Mouse (Mus musculus) ES-E14 (cell line): Measurements from ENCODE around the gene Ptgis. TPM values are rescaled to one million over a fixed set of nuclear protein-coding genes. Genes with fewer than 3 reads are reported as not detected.

ENCODE experiments used
- DNase-seq: peaks from one replicate; pipeline ENCODE4 v3.0.0-alpha.2; 2013; ENCODE audit warnings: low read depth, low spot score
- H3K27ac ChIP-seq: 2 replicates; pipeline ENCODE4 v1.5.1; 2012; ENCODE audit warnings: low read depth, mild to moderate bottlenecking, low read length, moderate library complexity, mixed read lengths; ENCODE audit not compliant: poor library complexity, insufficient read depth, severe bottlenecking
- H3K36me3 ChIP-seq: 2 replicates; pipeline ENCODE4 v1.6.1; 2012; ENCODE audit warnings: mild to moderate bottlenecking, low read length, moderate library complexity, mixed read lengths; ENCODE audit not compliant: control insufficient read depth, poor library complexity, insufficient read depth, severe bottlenecking
- H3K4me1 ChIP-seq, 2 experiments: fragments of 150-350 bp in 1 of 2; sonication (generic) in 1 of 2; 2 replicates each; pipeline ENCODE4 v1.6.1; 2012; ENCODE audit warnings: low read length in 2 of 2, mild to moderate bottlenecking in 1 of 2, mixed read lengths in 1 of 2; ENCODE audit not compliant: control insufficient read depth in 2 of 2, insufficient read depth in 2 of 2, poor library complexity in 1 of 2
- H3K4me3 ChIP-seq, 2 experiments: fragments of 150-350 bp in 1 of 2; sonication (generic) in 1 of 2; 2 replicates each; pipeline ENCODE4 v1.5.1; 2012; ENCODE audit warnings: low read length in 2 of 2, low read depth in 1 of 2, mild to moderate bottlenecking in 1 of 2, mixed read lengths in 1 of 2; ENCODE audit not compliant: insufficient read depth in 1 of 2, poor library complexity in 1 of 2, severe bottlenecking in 1 of 2
- H3K9ac ChIP-seq: 2 replicates; pipeline ENCODE4 v1.6.1; 2012; ENCODE audit warnings: low read depth, mild to moderate bottlenecking, low read length, mixed read lengths; ENCODE audit not compliant: poor library complexity, insufficient read depth, severe bottlenecking
- H3K9me3 ChIP-seq: fragments of 150-350 bp; sonication (generic); 2 replicates; pipeline ENCODE4 v1.6.1; 2012; ENCODE audit warnings: low read depth, mild to moderate bottlenecking, low read length; ENCODE audit not compliant: control insufficient read depth, insufficient read depth
- CHD2 ChIP-seq: IDR thresholded peaks from 2 replicates; pipeline ENCODE4 v1.6.1; 2014; ENCODE audit warnings: mild to moderate bottlenecking, low read depth, low read length, inconsistent platforms
- HCFC1 ChIP-seq: IDR thresholded peaks from 2 replicates; pipeline ENCODE4 v1.6.1; 2012; ENCODE audit warnings: low read length, inconsistent platforms, borderline replicate concordance; ENCODE audit not compliant: insufficient read depth
- MAFK ChIP-seq: IDR thresholded peaks from 2 replicates; pipeline ENCODE4 v1.6.1; 2014; ENCODE audit warnings: mild to moderate bottlenecking, low read depth, low read length, inconsistent platforms; ENCODE audit not compliant: insufficient read depth
- ZC3H11A ChIP-seq: IDR thresholded peaks from 2 replicates; pipeline ENCODE4 v1.6.1; 2012; ENCODE audit warnings: low read depth, mild to moderate bottlenecking, inconsistent platforms, low read length, borderline replicate concordance
- ZNF384 ChIP-seq: IDR thresholded peaks from 2 replicates; pipeline ENCODE4 v1.6.1; 2012; ENCODE audit warnings: low read depth, low read length, inconsistent platforms
- in situ Hi-C, 2 experiments: fragments of 600-800 bp; cut with MboI; formaldehyde crosslinking; loops; one replicate each; pipeline ENCODE4 v1.15.1; 2025; ENCODE audit warnings: low sequenced_read_pairs in 2 of 2, inconsistent platforms in 1 of 2; ENCODE audit not compliant: unreplicated experiment in 2 of 2
- total RNA-seq: library from RNA; depleted of rRNA; stranded (reverse); fragments of 300-350 nt; gene quantifications from 2 replicates; pipeline ENCODE4 v1.2.3, GENCODE M21; 2012

The Ptgis gene
- total RNA-seq, 1 experiment, result 16.1 TPM

DNA sequence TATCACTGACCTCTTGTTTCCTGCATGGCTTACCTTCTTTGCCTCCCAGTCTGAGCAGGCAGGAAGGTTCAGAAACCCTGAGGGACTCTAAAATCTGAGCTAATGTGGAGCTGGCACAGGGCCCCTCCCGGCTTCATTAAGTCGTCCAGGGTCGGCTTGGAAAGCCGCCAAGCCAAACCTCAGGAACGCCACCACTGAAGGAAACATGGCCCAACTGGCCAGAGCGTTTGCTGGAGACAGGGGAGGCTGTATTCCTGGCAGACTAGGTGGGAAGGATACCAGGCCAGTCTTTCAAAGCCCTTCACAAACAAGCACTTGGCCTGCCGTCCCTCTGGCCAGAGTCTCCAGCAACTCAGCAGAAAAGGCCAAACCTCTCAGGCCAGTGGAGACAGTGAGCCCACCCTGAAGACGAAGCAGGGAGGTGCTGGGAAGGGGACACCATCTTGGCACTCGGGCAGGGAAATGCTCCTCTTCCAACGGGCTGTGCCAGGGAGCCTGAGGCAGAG lies 77.8 kb downstream of the Ptgis start:
- H3K4me3 ChIP-seq, result no peak overlapping the region
- no peak overlapping the region for H3K27ac ChIP-seq
- H3K9ac ChIP-seq, result no peak overlapping the region
- in situ Hi-C loops, result no loop called here
- no peaks in the 10 kb centered on the region; a peak in 1 of 4 replicates for H3K4me1 ChIP-seq
- DNase-seq, result no peak
- TF ChIP-seq CHD2 (no peak), MAFK (no peak), HCFC1 (no peak)
- H3K9me3 ChIP-seq, result no peaks in the 10 kb centered on the region
- no peaks in the 10 kb centered on the region for H3K36me3 ChIP-seq

DNA sequence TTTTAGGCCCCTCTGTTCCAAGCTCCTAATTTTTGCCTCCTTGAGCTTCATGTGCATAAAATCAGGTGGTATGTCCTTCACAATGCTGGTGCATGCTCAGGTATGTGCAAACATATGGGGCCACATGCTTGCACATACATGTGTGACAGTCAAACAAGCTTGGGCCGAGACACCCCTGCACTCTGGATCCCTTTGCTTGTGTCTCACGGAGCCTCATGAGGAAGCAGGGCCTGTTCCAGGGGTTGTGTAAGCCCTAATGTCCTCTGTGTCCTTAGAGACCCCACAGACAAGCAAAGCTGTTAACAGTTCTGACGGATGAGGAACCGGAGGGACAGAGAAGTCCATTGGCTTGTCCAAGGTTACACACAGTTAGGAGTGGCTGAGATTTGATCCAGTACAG lies 80.7 kb downstream of the Ptgis start:
- TF ChIP-seq ZNF384, result no peak
- TF ChIP-seq CHD2, result no peak
- TF ChIP-seq HCFC1, result no peak
- TF ChIP-seq MAFK, result no peak
- no peak for TF ChIP-seq ZC3H11A
- H3K27ac ChIP-seq, result no peak overlapping the region
- H3K4me1 ChIP-seq, result peaks cover 2 to 16% of the 10 kb centered on the region in 2 experiments; a peak in 3 of 4 replicates
- H3K4me3 ChIP-seq, result no peak overlapping the region
- in situ Hi-C loops, result no loop called here
- no peaks in the 10 kb centered on the region for H3K9me3 ChIP-seq
- no peaks in the 10 kb centered on the region for H3K36me3 ChIP-seq
- H3K9ac ChIP-seq, result no peak overlapping the region
- DNase-seq, result no peak

DNA sequence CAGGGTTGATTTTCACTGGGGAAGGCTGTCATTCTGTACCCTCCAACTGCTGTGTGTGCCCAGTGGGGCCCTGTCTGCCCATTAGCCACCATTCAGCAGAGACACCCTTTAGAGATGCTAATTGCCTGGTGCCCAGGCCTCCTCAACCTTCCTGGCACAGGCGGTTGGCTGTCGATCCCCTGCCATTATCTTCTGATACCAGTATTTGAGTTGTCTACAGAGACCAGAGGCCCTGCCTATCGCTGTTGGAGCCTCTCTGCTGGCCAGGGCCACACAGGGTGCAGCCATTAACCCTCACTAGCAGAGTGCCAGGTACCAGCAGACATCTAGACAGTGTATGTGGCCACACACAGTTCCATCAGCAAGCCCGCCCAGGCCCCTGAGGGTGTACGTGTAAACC lies 81.6 kb downstream of the Ptgis start:
- peaks cover 2 to 16% of the 10 kb centered on the region in 2 experiments; a peak in 3 of 4 replicates for H3K4me1 ChIP-seq
- DNase-seq, result no peak
- TF ChIP-seq ZC3H11A, result no peak
- TF ChIP-seq CHD2, result no peak
- TF ChIP-seq HCFC1, result no peak
- TF ChIP-seq MAFK, result no peak
- TF ChIP-seq ZNF384, result no peak
- no peaks in the 10 kb centered on the region for H3K36me3 ChIP-seq
- H3K9me3 ChIP-seq, result no peaks in the 10 kb centered on the region
- in situ Hi-C loops, result no loop called here
- no peak overlapping the region for H3K4me3 ChIP-seq
- no peak overlapping the region for H3K27ac ChIP-seq
- no peak overlapping the region for H3K9ac ChIP-seq

DNA sequence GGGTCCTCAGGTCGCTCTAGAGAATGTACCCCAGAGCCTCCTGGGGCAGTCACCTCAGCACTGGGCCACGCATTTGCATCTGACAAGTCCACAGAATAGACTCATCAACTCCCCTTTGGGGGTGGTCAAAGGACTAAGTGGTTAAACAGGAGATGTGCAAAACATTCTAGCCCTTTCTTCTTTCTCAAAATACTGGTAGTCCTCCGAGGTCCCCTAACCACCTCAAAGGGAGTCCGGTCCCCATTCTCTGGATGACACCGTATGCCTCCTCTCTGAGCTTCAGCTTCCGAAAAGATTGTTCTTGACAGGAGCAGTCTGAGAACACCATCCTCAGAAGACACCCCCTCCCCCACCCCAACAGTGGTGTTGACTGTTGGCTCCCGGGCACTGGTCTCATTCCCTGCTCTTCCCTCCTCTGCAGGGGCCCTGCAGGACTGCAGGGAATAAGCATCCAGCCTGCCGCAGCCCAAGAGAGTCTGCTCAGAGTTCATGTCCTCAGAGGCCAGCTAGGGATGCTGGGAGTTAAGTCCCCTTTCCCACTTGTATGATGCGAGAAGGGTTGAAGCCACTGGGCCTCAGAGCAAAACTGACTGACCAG lies 84.2 kb downstream of the Ptgis start:
- no peaks in the 10 kb centered on the region for H3K9me3 ChIP-seq
- H3K27ac ChIP-seq, result no peak overlapping the region
- TF ChIP-seq ZNF384 (no peak), MAFK (no peak), ZC3H11A (no peak), CHD2 (no peak), HCFC1 (no peak)
- no peaks in the 10 kb centered on the region for H3K36me3 ChIP-seq
- DNase-seq, result no peak
- H3K4me3 ChIP-seq, result no peak overlapping the region
- peaks cover 2 to 16% of the 10 kb centered on the region in 2 experiments; a peak in 3 of 4 replicates for H3K4me1 ChIP-seq
- in situ Hi-C loops, result no loop called here
- no peak overlapping the region for H3K9ac ChIP-seq
